Mouse (Mus musculus): ENCODE data around the gene Spn. TPM values are rescaled to one million over a fixed set of nuclear protein-coding genes. Genes with fewer than 3 reads are reported as not detected.
A peak's percentile ranks its signal among the peaks of the same experiment; 100 is the strongest.
"Not testable (repeated sequence)": the region's sequence is repeated elsewhere in the genome, so short reads cannot be mapped to it uniquely, and the experiment has no call there.

Gene Spn
- polyA plus RNA-seq, 1 experiment from 2014 or later, result 0.13 TPM

- 43% methylated on average over 3 of the region's 3 CpGs for WGBS
- not testable (repeated sequence) for H3K4me1 ChIP-seq (replicated peaks; ENCODE audit: control insufficient read depth, insufficient read depth, low read length); H3K4me3 ChIP-seq (ENCODE audit: low read depth, low read length); H3K9ac ChIP-seq (ENCODE audit: low read depth, low read length); H3K4me2 ChIP-seq (replicated peaks; ENCODE audit: low read depth); H3K36me3 ChIP-seq (ENCODE audit: control insufficient read depth, insufficient read depth); H3K9me3 ChIP-seq (ENCODE audit: control insufficient read depth); ATAC-seq; H3K27me3 ChIP-seq (replicated peaks; ENCODE audit: control insufficient read depth, insufficient read depth, low read length); H3K27ac ChIP-seq (ENCODE audit: low read depth, low read length)
- TF ChIP-seq CTCF (IDR thresholded peaks at IDR 0.05; ENCODE audit: low read depth), result 0 out of 2 replicates have a peak, but pooled peaks have one; percentile 23
Observed at GRCm38 (mm10) chr7:127181724-127182123, 44.1 kb upstream of the Spn start.

GRCm38 (mm10) chr7:127180783-127181182 is 43.2 kb upstream of the Spn start:
- no peak for ATAC-seq
- Histone ChIP-seq H3K4me2 (replicated peaks; ENCODE audit: low read depth) (no peak overlapping the region), H3K9ac (ENCODE audit: low read depth, low read length) (no peak overlapping the region), H3K4me1 (replicated peaks; ENCODE audit: control insufficient read depth, insufficient read depth, low read length) (no peaks in the 10 kb centered on the region), H3K9me3 (ENCODE audit: control insufficient read depth) (no peaks in the 10 kb centered on the region), H3K27ac (ENCODE audit: low read depth, low read length) (no peak overlapping the region), H3K4me3 (ENCODE audit: low read depth, low read length) (no peak overlapping the region), H3K36me3 (ENCODE audit: control insufficient read depth, insufficient read depth) (no peaks in the 10 kb centered on the region), H3K27me3 (replicated peaks; ENCODE audit: control insufficient read depth, insufficient read depth, low read length) (no peaks in the 10 kb centered on the region)
- WGBS, result 62% methylated on average over 2 of the region's 2 CpGs
- no peak for TF ChIP-seq CTCF (IDR thresholded peaks at IDR 0.05; ENCODE audit: low read depth)

GRCm38 (mm10) chr7:127176937-127177336 is 39.3 kb upstream of the Spn start:
- H3K4me3 ChIP-seq (ENCODE audit: low read depth, low read length), result no peak overlapping the region
- no peak overlapping the region for H3K9ac ChIP-seq (ENCODE audit: low read depth, low read length)
- H3K4me2 ChIP-seq (replicated peaks; ENCODE audit: low read depth), result no peak overlapping the region
- no peaks in the 10 kb centered on the region for H3K4me1 ChIP-seq (replicated peaks; ENCODE audit: control insufficient read depth, insufficient read depth, low read length)
- TF ChIP-seq CTCF (IDR thresholded peaks at IDR 0.05; ENCODE audit: low read depth), result no peak
- 74% methylated on average over 4 of the region's 4 CpGs for WGBS
- H3K9me3 ChIP-seq (ENCODE audit: control insufficient read depth), result no peaks in the 10 kb centered on the region
- no peak overlapping the region for H3K27ac ChIP-seq (ENCODE audit: low read depth, low read length)
- H3K27me3 ChIP-seq (replicated peaks; ENCODE audit: control insufficient read depth, insufficient read depth, low read length), result no peaks in the 10 kb centered on the region
- no peak for ATAC-seq
- no peaks in the 10 kb centered on the region for H3K36me3 ChIP-seq (ENCODE audit: control insufficient read depth, insufficient read depth)

- Histone ChIP-seq H3K27ac (ENCODE audit: low read depth, low read length) (no peak overlapping the region), H3K9ac (ENCODE audit: low read depth, low read length) (no peak overlapping the region), H3K27me3 (replicated peaks; ENCODE audit: control insufficient read depth, insufficient read depth, low read length) (no peaks in the 10 kb centered on the region), H3K4me2 (replicated peaks; ENCODE audit: low read depth) (no peak overlapping the region), H3K9me3 (ENCODE audit: control insufficient read depth) (no peaks in the 10 kb centered on the region), H3K4me3 (ENCODE audit: low read depth, low read length) (no peak overlapping the region), H3K4me1 (replicated peaks; ENCODE audit: control insufficient read depth, insufficient read depth, low read length) (no peaks in the 10 kb centered on the region), H3K36me3 (ENCODE audit: control insufficient read depth, insufficient read depth) (no peaks in the 10 kb centered on the region)
- 75% methylated on average over 5 of the region's 5 CpGs for WGBS
- ATAC-seq, result no peak
- TF ChIP-seq CTCF (IDR thresholded peaks at IDR 0.05; ENCODE audit: low read depth), result no peak
Observed at GRCm38 (mm10) chr7:127166501-127166900, 28.9 kb upstream of the Spn start.

GRCm38 (mm10) chr7:127165607-127166493 is 28.2 kb upstream of the Spn start:
- TF ChIP-seq CTCF (IDR thresholded peaks at IDR 0.05; ENCODE audit: low read depth), result no peak
- H3K36me3 ChIP-seq (ENCODE audit: control insufficient read depth, insufficient read depth), result no peaks in the 10 kb centered on the region
- no peak overlapping the region for H3K4me3 ChIP-seq (ENCODE audit: low read depth, low read length)
- no peak for ATAC-seq
- H3K4me1 ChIP-seq (replicated peaks; ENCODE audit: control insufficient read depth, insufficient read depth, low read length), result no peaks in the 10 kb centered on the region
- no peaks in the 10 kb centered on the region for H3K27me3 ChIP-seq (replicated peaks; ENCODE audit: control insufficient read depth, insufficient read depth, low read length)
- no peak overlapping the region for H3K27ac ChIP-seq (ENCODE audit: low read depth, low read length)
- no peak overlapping the region for H3K9ac ChIP-seq (ENCODE audit: low read depth, low read length)
- no peak overlapping the region for H3K4me2 ChIP-seq (replicated peaks; ENCODE audit: low read depth)
- no peaks in the 10 kb centered on the region for H3K9me3 ChIP-seq (ENCODE audit: control insufficient read depth)
- WGBS, result 83% methylated on average over 12 of the region's 12 CpGs

- no peaks in the 10 kb centered on the region for H3K27me3 ChIP-seq (replicated peaks; ENCODE audit: control insufficient read depth, insufficient read depth, low read length)
- no peak overlapping the region for H3K27ac ChIP-seq (ENCODE audit: low read depth, low read length)
- 83% methylated on average over 4 of the region's 4 CpGs for WGBS
- no peak overlapping the region for H3K4me2 ChIP-seq (replicated peaks; ENCODE audit: low read depth)
- H3K4me1 ChIP-seq (replicated peaks; ENCODE audit: control insufficient read depth, insufficient read depth, low read length), result no peaks in the 10 kb centered on the region
- TF ChIP-seq CTCF (IDR thresholded peaks at IDR 0.05; ENCODE audit: low read depth), result no peak
- no peak overlapping the region for H3K9ac ChIP-seq (ENCODE audit: low read depth, low read length)
- no peak for ATAC-seq
- H3K36me3 ChIP-seq (ENCODE audit: control insufficient read depth, insufficient read depth), result no peaks in the 10 kb centered on the region
- no peak overlapping the region for H3K4me3 ChIP-seq (ENCODE audit: low read depth, low read length)
- H3K9me3 ChIP-seq (ENCODE audit: control insufficient read depth), result no peaks in the 10 kb centered on the region
Observed at GRCm38 (mm10) chr7:127164002-127164401, 26.4 kb upstream of the Spn start.

Data from intestine, postnatal 0 days (tissue).